Mouse (Mus musculus) heart, embryonic 11.5 days (tissue): ENCODE data around the gene Pea15a. TPM values are rescaled to one million over a fixed set of nuclear protein-coding genes. Genes with fewer than 3 reads are reported as not detected.
A peak's percentile ranks its signal among the peaks of the same experiment; 100 is the strongest.

Source experiments
- ATAC-seq: fragments of 200-750 bp; cut with Nextera tagmentation; replicated peaks from 2 replicates; pipeline ENCODE4 v1.8.0; 2017; ENCODE audit warnings: moderate library complexity; ENCODE audit not compliant: insufficient number of reproducible peaks, low FRiP score, low TSS enrichment
- H3K27ac ChIP-seq: fragments of 300-500 bp; sonication (generic); 2 replicates; pipeline ENCODE4 v1.5.1; 2014; ENCODE audit warnings: mild to moderate bottlenecking, low read depth, low read length
- H3K27me3 ChIP-seq: fragments of 300-500 bp; sonication (generic); 2 replicates; pipeline ENCODE4 v1.6.1; 2014; ENCODE audit warnings: mild to moderate bottlenecking, low read length, mixed read lengths; ENCODE audit not compliant: control insufficient read depth, insufficient read depth
- H3K36me3 ChIP-seq: fragments of 300-500 bp; sonication (generic); 2 replicates; pipeline ENCODE4 v1.6.1; 2014; ENCODE audit warnings: mild to moderate bottlenecking, low read length, moderate library complexity, mixed read lengths; ENCODE audit not compliant: control insufficient read depth, insufficient read depth
- H3K4me1 ChIP-seq: fragments of 300-500 bp; sonication (generic); 2 replicates; pipeline ENCODE4 v1.6.1; 2014; ENCODE audit warnings: low read length; ENCODE audit not compliant: control insufficient read depth, insufficient read depth
- H3K4me2 ChIP-seq: fragments of 300-500 bp; sonication (generic); 2 replicates; pipeline ENCODE4 v1.6.1; 2014; ENCODE audit warnings: mild to moderate bottlenecking, moderate library complexity
- H3K4me3 ChIP-seq: fragments of 300-500 bp; sonication (generic); 2 replicates; pipeline ENCODE4 v1.5.1; 2014; ENCODE audit warnings: low read depth, low read length
- H3K9ac ChIP-seq: fragments of 300-500 bp; sonication (generic); 2 replicates; pipeline ENCODE4 v1.6.1; 2014; ENCODE audit warnings: mild to moderate bottlenecking, low read depth, low read length, moderate library complexity
- H3K9me3 ChIP-seq: fragments of 300-500 bp; sonication (generic); replicated peaks from 2 replicates; pipeline ENCODE4 v1.6.1; 2016; ENCODE audit warnings: low read length; ENCODE audit not compliant: control insufficient read depth
- WGBS: fragments of 180-500 bp; shearing (Covaris S2); extraction: QIAGEN DNeasy Blood & Tissue Kit; methylation state at CpG from one replicate; pipeline ENCODE4 v1.1.7; 2014; ENCODE audit not compliant: insufficient replicate concordance; 5-methylcytosine and 5-hydroxymethylcytosine counted together
- polyA plus RNA-seq: library from polyadenylated mRNA; unstranded; fragments of >200 nt; fragmentation: Nextera tagmentation; extraction: Ambion mirVana; gene quantifications from 2 replicates; pipeline ENCODE4 v1.2.1, GENCODE M21; 2014

Pea15a gene
- polyA plus RNA-seq, 1 experiment from 2014 or later: 121 TPM

DNA sequence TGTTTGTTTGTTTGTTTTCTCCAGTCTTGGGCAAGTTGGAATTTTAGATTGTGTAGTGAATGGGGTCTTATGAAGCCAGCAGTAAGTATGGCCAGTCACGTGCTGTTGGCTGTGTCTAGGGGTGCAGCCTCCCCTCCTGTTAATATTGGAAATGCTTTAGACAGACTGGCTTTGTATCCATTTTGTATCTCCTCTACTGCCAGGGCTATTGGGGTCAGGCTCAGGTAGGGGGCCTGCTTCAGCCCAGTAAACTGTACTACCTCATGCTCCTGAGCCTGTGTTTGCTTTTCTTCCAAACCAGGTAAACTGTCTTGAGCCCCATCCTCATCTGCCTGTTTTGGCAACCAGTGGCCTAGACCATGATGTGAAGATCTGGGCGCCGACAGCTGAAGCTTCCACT is 14.4 kb downstream of the Pea15a start:
- WGBS: 89% methylated on average over 3 of the region's 3 CpGs
- no peaks in the 10 kb centered on the region for H3K9me3 ChIP-seq
- ATAC-seq: no peak

DNA sequence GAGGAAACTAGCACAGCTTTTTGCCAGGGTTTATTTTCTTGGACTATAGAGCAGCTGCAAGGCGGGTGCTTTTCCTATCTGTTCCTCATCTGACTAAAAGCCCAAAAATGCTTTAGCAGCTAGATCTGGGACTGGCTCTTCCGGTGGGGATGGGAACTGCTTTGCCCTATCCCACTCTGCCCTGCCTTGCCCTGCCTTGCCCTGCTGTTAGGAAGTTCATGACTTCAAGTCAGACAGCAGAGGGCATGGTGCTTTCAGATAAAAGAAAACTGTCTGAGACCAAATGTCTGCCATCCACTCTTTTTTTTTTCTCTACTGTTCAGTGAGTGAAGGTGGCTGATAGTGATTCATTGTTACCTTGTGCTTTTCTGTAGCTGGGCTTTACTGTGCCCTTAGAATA is 15.0 kb downstream of the Pea15a start:
- Histone ChIP-seq H3K4me1 (peaks cover 5% of the 10 kb centered on the region; the same call in 1 of the 2 replicates), H3K27me3 (no peaks in the 10 kb centered on the region), H3K4me3 (no peak overlapping the region), H3K9ac (no peak overlapping the region), H3K36me3 (peaks cover 61% of the 10 kb centered on the region), H3K4me2 (no peak overlapping the region), H3K9me3 (no peaks in the 10 kb centered on the region), H3K27ac (no peak overlapping the region)
- no peak for ATAC-seq
- 74% methylated on average over 2 of the region's 2 CpGs for WGBS

More for the DNA sequence above, 14.4 kb downstream of the Pea15a start:
- Histone ChIP-seq H3K27me3 (no peaks in the 10 kb centered on the region), H3K4me2 (no peak overlapping the region), H3K36me3 (peaks cover 59% of the 10 kb centered on the region), H3K4me1 (peaks cover 5% of the 10 kb centered on the region; the same call in 1 of the 2 replicates), H3K4me3 (no peak overlapping the region), H3K9ac (no peak overlapping the region), H3K27ac (no peak overlapping the region)

DNA sequence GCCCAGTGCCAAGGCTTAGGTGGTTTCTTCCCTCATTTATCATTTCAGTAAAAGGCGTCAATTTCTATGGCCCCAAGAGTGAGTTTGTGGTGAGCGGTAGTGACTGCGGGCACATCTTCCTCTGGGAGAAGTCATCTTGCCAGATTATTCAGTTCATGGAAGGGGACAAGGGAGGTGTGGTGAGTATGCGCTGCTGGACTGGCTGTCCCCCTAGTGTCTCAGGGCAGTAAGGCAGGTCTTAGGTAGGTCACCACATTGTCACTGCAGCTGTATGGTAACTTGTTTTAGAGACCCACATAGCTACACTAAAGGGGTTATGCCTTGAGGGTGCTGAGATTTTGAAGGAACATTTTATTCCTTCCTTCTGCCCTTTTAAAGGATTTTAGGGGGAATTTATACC is 17.7 kb downstream of the Pea15a start:
- no peak overlapping the region for H3K27ac ChIP-seq
- no peak overlapping the region for H3K4me3 ChIP-seq
- peaks cover 50% of the 10 kb centered on the region for H3K36me3 ChIP-seq
- H3K27me3 ChIP-seq: no peaks in the 10 kb centered on the region
- 66% methylated on average over 4 of the region's 4 CpGs for WGBS
- peak; percentile 39; the same call in 1 of the 2 replicates for ATAC-seq
- no peak overlapping the region for H3K4me2 ChIP-seq
- H3K9me3 ChIP-seq: no peaks in the 10 kb centered on the region
- no peaks in the 10 kb centered on the region for H3K4me1 ChIP-seq
- no peak overlapping the region for H3K9ac ChIP-seq

DNA sequence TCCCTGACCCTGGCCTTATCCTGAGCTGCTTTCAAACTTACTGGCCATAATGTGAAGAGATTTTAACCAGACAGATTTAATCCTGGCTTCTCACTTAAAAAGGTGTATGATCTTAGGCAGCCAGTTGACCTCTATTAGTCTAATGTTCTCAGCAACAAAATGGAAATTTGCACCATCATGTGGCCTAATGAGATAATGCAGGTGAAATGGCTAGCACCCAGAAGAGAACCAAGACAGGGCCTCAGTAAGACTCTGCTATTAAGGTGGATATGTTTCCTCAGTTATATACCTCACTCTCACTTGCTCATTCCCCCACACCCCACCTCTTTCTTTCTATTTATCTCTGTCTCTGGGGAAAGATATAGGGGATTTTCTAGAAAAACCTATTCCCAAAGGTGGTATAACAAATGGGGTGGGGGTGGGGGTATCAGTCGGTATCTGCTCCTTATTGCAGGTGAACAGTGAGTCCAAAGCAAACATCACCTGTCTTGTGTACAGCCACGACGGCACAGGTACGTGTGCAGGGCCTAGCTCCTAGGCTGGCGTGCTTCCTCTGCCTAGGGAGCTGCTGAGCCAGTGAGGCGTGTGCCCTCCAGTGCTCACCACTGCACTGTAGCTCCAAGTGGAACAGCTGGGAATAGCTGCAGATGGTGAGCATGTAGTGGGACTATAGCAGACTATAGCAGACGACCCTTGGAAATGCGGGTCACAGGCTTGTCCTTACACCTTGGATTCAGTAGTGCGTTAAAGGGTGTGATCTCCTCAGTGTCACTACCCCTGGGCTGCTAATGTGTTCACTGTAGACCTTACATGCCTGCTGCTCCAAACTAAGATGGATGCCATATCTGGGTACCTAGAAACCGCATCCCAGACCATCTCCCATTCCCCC is 20.0 kb downstream of the Pea15a start:
- Histone ChIP-seq H3K4me2 (no peak overlapping the region), H3K4me3 (no peak overlapping the region), H3K9ac (no peak overlapping the region), H3K27me3 (no peaks in the 10 kb centered on the region), H3K36me3 (peaks cover 44% of the 10 kb centered on the region), H3K27ac (no peak overlapping the region), H3K4me1 (no peaks in the 10 kb centered on the region), H3K9me3 (no peaks in the 10 kb centered on the region)
- 0 out of 2 replicates have a peak, but pooled peaks have one; percentile 22 for ATAC-seq
- whole genome bisulfite sequencing: 92% methylated on average over 10 of the region's 10 CpGs

DNA sequence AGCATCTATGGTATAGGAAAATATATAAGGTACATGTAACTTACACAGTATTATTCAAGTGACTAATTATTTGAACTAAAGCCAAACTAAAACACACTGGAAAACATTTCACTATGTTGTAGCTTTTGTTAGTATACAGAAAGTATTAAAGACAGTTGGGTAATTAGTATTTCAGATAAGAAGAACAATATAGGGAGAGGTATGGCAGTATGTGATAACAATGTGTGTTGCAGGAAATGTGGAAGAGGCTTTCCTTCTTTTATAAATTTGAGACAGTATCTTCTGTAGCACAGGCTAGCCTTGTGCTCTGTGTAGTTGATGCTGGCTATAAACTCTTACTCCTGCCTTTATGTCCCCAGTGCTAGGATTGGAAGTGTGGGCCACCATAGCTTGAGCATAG is 22.7 kb downstream of the Pea15a start:
- Histone ChIP-seq H3K4me1 (no peaks in the 10 kb centered on the region), H3K4me2 (no peak overlapping the region), H3K4me3 (no peak overlapping the region), H3K27me3 (no peaks in the 10 kb centered on the region), H3K27ac (no peak overlapping the region), H3K9ac (no peak overlapping the region), H3K36me3 (peaks cover 37% of the 10 kb centered on the region), H3K9me3 (no peaks in the 10 kb centered on the region)
- ATAC-seq: no peak

DNA sequence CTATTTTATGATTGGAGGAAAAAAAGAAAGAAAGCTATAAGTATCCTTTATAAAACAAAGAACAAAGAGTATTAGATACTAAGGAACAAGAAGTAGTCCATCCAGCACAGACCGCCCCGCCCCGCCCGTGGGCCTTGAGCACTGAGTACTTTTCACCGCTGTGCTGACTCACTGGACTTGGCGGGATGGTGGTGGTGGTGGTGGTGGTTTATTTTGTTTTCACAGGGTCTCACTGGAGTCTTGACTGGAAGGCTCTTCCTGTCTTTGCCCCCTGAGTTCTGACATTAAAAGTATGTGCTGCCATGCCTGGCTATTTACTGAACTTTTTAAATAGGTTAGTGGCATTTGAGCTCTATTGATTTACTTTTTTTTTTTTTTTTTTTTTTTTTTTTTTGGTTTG is 23.5 kb downstream of the Pea15a start:
- no peak for ATAC-seq
- Histone ChIP-seq H3K36me3 (peaks cover 32% of the 10 kb centered on the region), H3K4me1 (no peaks in the 10 kb centered on the region), H3K4me3 (no peak overlapping the region), H3K27ac (no peak overlapping the region), H3K9ac (no peak overlapping the region), H3K9me3 (no peaks in the 10 kb centered on the region), H3K27me3 (no peaks in the 10 kb centered on the region), H3K4me2 (no peak overlapping the region)
- 95% methylated on average over 6 of the region's 6 CpGs for WGBS

DNA sequence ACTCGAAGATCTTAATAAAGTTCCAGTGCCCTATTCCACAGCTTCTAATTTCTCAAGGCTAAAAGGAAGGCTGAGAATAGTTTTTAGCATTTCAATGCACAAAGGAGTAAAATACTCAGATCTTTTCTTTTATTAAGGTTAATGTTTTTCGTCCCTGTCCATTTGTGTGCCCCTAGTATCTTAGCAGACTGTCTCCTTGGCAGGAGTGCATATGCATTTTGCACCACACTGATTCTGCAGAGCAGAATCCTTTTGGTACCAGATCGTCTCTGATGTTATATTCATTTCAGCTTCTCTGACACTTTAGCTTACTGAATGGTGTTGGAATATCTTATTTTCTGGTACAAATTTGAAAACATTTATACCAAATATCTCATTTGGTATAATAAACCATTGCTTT is 24.8 kb downstream of the Pea15a start:
- Histone ChIP-seq H3K4me2 (no peak overlapping the region), H3K36me3 (peaks cover 22% of the 10 kb centered on the region), H3K27ac (no peak overlapping the region), H3K4me3 (no peak overlapping the region), H3K9ac (no peak overlapping the region), H3K9me3 (no peaks in the 10 kb centered on the region), H3K27me3 (no peaks in the 10 kb centered on the region), H3K4me1 (no peaks in the 10 kb centered on the region)
- ATAC-seq: no peak
- 88% methylated on average over 3 of the region's 3 CpGs for WGBS

DNA sequence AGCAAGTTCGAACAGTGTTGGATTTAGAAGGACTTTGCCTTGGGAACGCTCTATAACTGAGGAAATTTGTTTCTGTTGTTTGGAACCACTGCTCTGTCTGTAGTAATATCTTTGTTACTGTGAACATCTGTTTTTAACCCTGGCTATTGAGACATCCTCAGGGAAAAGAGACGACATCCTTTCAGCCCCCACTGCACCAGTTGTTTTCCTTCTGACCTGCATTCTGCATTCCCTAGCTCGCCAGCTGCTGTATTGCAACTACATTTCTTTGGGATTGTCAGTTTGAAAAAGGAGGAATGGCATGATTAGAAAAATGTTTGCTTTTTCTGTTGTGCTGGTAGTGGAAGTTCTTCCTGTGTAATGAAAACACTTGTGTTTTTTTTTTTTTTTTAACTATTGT is 25.7 kb downstream of the Pea15a start:
- WGBS: 81% methylated on average over 4 of the region's 4 CpGs
- no peaks in the 10 kb centered on the region for H3K9me3 ChIP-seq
- H3K27me3 ChIP-seq: no peaks in the 10 kb centered on the region
- no peak overlapping the region for H3K9ac ChIP-seq
- H3K36me3 ChIP-seq: peaks cover 19% of the 10 kb centered on the region
- no peak for ATAC-seq
- H3K4me2 ChIP-seq: no peak overlapping the region
- H3K4me1 ChIP-seq: no peaks in the 10 kb centered on the region
- no peak overlapping the region for H3K4me3 ChIP-seq
- H3K27ac ChIP-seq: no peak overlapping the region

DNA sequence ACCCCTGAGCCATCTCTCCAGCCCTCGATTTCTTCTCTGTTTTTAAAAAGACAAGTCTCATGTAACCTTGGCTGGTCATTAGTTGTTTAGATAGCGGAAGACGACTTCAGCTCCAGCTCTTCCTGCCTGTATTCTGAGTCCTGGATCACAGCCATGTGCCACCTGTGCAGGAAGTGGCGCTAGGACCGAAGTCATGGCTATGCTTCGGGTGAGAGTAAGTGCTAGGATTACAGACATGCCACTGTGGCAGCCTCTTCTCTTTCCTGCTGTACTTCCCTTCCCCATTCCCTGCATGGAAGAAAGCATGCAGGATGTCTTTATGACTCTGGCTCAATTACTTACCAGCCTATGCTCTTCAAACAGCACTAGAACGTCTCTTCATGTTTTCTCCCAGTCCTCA is 27.5 kb downstream of the Pea15a start:
- no peaks in the 10 kb centered on the region for H3K9me3 ChIP-seq
- no peak overlapping the region for H3K9ac ChIP-seq
- 75% methylated on average over 7 of the region's 7 CpGs for WGBS
- no peak overlapping the region for H3K4me2 ChIP-seq
- ATAC-seq: no peak
- no peak overlapping the region for H3K27ac ChIP-seq
- H3K4me3 ChIP-seq: no peak overlapping the region
- peaks cover 2% of the 10 kb centered on the region; the same call in 1 of the 2 replicates for H3K4me1 ChIP-seq
- no peaks in the 10 kb centered on the region for H3K27me3 ChIP-seq
- peaks cover 28% of the 10 kb centered on the region for H3K36me3 ChIP-seq
